Mouse (Mus musculus) kidney, adult 8-10 months (tissue): ENCODE measurements at regions not wholly inside any gene's neighbourhood (a gene's known extent, or its start where the extent isn't known, plus 50 kb on each side); places are given as distances from the start of the nearest gene placed in this dataset.
A peak's percentile ranks its signal among the peaks of the same experiment; 100 is the strongest.

Experiments used
- DNase-seq, 2 experiments: peaks; one replicate each; pipeline ENCODE4 v3.0.0; 2022

DNA sequence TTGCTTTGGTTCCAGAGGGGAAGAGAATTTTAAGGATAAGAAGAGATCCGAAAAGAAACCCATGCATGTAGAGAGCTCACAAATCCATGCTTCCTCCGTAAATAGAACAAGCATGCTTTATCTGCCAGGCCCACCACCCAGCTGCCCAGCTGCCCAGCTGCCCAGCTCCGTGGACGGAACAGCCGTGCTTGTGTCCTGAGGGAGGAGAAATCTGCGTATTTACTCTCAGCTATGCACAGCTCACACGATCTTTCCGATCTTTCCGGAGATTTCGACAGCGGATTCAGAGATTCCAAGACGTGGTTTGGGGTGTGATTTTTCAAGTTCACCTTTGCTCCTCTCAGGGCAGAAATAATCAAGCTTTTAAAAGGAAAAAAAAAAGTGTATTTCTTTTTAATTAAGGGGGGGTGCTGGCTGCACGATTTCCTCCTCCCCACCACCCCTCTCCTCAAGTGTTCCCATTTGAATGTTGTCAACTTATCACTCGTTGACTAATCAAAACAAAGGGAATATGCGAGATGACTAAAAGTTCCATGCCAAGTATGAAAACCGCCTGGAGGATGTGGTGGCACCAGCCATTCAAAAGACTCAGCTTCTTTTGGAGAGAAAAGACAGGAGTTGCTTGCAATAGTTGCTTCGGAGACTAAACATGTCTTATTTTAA is 2293.2 kb upstream of the Gm7489 start:
- DNase-seq, result no peak

DNA sequence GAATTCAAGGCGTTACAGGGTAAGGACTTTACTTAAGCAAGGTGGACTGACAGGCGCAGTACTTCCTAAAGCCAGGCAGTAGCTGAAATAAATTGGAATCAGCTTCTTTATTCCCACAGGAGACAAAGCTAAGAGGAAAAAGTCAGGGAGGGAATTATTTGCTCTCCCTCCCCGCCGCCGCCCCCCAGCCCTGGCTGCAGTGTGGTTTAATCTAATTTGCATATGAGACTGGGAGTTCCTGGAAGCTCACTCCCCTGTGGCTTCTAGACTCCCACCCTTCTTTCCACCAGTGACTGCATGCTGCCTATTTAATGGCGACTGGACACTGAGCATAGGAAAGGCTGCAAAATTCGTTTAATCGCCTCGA is 2292.7 kb upstream of the Gm7489 start:
- no peak for DNase-seq

DNA sequence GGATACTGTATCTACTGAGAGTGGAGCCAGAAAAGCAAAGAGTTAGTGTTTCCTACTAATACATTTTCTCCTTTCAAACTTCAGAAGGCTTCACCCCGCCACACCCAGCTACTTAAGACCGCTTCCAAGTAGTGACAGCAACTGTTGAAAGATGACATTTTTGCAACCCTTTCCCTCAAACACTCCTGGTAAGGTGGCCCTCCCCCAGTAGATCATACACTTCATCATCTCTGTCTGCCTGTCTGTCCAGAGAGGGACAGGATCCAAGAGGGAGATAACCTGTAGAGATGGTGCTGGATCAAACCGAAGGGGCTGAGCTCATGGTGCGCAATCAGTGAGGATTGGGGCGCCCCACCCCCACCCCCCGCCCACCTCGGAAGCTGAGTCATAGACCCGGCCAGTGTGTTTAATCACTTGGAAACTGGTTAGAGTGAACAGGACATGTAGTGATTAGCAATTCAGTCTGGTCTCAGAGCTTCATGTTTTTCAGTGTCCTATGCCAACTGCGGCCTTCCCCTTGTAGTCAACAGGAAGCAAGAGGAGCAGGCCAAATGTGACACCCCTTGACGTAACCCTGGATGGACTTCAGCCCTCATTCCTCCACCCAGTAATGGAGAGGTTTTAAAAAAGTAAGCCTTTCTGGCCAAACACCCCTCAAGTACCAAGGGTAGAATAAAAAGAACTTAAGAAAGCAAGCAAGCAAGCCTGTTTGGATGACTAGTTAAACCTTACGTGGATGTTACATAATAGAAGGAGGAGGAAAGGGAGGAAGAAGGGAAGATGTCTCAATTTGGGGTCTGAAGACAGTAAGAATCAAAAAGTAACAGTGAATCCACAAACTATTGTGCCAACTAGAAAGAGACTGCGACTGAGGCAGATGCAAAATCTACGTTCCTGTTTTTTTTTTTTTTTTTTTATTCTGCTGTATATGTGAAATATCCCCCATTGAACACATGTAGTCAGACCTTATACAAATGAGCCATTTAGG is 2291.9 kb upstream of the Gm7489 start:
- no peak for DNase-seq

DNA sequence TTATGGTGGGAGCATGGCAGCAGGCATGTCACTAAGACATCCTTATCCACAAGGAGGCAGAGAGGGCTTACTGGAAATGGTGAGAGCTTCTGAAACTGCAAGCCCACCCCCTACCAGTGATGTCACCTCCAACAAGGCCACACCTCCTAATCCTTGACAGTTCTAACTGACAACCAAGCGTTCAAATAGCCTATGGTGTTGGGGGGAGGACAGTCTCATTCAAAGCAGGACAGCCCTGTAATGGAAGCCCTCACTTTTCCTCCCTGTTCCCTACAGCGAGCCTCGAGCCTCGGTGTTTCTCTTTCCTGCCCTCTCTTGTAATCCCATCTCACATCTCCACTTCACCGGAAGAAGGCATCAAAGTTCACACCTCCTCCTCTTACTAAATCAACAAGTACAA is 2290.6 kb upstream of the Gm7489 start:
- DNase-seq, result no peak

DNA sequence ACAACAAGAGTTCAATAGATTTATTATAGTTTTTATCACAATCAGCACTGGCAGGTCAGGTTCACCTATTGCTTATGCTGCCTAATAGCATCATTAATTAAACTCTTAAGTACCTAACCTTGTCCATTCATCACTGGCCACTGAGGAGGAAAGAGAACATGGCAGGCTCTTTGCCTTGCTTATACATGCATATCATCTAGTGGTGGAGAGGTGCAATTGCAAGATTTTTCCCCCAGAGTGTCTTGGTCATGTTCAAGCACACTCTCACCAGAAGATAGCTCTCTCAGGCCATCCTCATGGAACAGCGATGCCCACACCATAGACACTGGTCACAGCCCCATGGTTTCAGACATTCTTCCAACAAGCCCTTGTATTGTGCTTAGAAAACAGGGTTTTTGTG is 2289.1 kb upstream of the Gm7489 start:
- peak in 1 of 2 experiments; percentile 8 for DNase-seq

DNA sequence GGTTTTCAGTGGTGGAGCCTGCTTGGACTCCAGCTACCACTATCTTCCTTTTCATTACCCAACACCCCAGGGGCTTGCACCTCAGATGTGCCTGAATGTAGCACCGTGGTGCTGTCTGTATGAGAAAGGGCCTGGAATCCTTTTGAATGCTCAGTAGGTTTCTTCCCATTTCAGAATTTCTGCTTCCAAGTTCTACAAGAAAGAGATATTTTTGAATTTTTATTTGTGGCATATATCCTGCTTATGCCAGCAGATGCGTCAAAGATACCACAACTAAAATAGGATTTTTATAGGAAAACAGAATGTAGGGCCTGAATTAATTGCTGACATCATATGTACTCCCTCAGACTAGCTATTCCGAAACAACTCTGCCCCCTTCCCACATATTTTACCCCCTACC is 2286.9 kb upstream of the Gm7489 start:
- DNase-seq, result no peak

DNA sequence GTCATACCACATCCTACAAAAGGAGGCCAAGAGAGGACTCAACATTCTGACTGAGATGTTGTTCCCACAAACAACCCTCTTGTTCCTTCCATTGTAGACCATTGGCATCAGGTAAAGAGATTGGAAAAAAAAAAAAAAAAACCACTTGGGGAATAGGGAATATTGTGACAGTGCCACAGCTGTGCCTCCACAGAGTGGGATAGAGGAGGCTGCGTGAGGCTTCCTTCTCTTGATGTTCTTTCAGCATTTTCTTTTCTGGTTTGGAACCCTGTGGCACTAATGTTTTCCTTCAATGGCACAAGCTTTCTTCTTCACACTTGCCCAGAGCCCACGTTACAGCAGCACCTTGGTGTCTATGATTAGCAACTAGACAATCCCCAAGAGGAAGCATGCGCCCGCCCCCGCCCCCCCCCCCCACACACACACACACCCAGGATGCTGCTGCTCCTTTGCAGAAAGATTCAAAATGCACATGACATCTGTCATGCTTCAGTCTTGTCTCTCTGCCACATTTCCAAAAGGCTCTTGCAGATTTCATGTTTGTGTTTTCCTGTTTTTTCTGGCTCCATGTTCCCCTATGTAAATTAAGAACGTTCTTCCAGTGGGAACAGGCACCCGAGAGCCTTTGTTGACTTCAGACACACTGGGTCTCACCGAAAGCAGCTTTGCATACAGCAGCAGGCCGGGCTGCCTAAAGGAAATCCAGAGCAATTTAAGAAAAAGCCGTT is 2283.4 kb upstream of the Gm7489 start:
- DNase-seq, result no peak

DNA sequence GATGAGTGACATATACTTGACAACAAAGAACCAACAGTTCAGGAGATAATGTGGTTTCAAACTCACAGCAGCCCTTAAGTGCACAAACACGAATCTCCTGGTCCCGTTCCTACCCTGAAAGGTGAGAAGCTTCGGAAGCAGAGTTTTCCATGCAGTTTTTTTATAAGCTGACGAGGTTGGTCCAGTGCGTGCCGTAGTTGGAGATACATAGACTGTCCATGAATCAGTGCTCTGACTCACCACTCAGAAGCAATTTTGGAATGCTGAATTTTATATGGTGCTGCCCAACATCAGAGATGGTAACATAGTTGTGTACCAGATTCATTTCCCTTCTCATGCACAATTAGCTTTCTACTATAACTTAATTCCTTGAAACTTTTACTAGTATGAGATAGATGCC is 2263.3 kb upstream of the Gm7489 start:
- no peak for DNase-seq

DNA sequence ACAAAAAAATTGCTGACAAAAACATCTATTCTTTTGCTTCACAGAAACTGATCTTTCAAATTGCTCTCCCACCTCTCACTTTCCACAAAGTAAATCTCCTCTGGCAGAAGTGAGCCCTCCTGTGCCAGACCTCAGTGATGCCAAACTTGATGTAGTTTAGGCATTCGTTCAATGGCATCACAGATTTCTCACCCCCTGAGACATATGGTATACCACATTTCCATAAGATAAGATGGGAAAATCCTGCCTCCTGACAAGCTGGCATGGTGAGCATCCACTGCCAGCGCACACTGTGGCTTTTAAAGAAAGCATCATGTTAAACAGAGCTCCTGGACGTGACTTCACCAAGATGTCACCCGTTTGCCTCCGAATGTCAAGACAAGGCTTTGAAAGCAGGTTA is 2257.2 kb upstream of the Gm7489 start:
- DNase-seq, result no peak

DNA sequence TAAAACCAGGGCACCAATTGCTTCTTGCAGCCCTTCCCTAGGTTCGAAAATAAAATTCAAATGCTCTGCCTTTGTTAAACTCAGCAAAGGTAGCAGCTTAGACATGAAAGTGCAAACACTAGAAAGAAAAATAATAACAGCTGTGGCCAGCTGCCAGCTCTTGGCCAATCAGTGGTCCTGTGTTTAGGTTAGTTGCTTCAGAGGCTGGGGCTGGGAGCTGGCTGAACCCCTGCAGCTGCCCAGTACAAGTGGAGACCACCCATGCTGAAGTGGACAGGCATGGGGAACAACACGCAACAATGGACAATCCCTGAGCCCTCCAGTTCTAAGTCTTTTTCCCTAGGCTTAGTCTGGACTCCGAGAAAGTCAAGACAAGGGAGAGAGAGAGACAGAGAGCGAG is 2256.2 kb upstream of the Gm7489 start:
- no peak for DNase-seq

DNA sequence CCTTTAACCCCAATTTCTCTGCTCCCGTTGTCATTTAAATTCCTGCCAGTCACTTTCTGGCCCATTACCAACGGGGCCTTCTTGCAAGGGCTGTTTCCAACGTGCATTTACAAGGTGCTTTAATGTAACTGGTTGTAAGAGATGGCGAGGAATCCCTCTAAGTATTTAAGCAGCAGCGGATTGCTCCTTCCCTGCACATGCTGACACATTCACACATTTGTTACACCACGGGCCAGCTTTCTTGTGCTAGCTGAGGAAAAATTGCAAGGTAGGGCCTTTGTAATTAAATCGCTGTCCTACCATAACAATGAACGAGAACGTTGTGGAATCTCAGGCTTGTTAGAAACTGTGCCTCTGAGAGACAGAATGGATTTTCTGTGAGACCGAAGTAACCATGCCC is 2252.8 kb upstream of the Gm7489 start:
- DNase-seq, result no peak

DNA sequence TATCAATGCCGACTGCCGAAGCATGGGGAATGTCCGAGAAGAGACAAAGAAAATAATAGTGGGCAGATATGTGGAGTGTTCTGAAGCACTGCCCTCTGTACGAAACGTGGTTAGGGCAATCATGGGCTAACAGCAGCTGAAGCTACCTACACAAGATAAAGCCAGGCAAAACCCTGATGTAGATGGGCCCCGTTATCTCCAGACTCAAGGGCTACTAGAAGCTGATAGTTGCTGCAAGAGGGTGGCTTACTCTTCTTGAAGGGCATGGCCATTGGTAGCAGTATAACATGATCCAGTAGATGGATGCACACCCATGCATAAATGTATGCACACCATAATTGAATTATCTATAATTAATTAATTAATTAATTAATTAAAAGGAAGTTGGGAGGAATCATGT is 2251.6 kb upstream of the Gm7489 start:
- DNase-seq, result no peak

DNA sequence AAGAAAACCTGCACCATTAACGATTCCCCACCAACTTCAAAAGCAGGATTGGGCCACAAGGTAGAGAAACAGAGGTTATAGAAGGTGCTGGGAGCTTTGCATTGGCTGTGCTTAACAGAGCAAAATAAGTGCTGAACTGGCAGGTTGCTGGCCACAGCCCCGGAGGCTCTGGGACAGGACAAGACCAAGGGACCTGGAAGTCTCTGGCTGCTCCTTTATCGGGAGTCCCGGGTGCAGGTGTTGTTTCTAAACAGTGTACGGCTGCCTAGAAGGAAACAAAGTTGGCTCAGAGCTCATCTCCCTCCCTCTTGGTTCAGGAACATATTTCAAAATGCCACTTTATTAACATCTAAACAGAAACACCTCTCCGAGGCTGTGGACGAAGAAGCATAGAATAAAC is 2250.0 kb upstream of the Gm7489 start:
- DNase-seq, result no peak

DNA sequence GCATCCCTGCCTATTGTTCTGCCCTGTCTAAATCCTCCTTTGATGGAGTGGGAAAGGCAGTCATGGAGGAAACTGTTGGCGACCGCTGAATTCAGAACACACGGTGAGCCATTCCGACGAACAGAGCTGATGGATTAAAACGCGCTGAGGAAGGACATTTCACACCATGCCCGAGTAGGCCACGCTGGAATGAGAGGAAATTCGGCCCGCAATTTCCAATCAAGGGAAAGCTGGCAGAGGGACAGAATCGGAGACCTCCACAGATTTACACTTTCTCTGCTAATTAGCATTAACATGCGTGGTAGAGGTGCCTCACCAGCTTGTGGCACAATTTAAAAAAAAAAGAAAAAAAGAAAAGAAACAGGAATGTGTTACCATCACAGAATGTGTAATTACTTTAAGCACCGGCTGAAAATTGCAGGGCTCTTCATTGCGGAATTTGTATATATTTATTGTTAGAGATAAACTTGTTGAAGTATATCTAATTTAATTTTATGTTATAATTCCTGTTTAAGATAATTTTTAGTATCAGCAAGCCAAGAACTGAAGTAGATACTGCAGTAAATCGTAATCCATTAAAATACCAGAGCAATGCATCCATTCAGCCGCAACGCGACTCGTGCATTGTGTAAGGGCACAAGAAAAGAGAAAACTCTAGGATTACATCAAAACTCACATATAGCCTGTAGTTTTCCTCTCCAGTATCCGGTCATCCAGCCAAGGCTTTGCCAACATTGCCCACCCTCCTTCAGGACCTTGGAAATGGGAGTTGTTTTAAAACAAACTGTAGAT is 2249.4 kb upstream of the Gm7489 start:
- DNase-seq, result no peak

DNA sequence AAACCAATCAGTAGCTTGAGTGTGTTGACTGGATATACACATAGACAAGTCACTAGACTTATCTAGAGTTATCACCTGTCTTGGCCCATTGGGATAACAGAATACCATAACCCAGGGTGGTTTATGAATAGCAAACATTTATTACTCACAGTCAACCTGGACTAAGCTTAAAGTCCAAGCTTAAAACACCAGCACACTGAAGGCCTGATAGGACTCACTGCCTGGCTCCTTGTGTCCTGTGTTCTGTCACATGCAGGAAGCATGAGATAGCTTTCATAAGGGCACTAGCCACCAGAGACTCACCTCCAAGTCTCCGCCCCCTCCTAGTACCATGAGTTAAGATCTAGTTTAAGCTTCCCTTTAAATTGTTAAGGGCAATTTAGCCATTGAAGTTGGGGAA is 2247.1 kb upstream of the Gm7489 start:
- no peak for DNase-seq

DNA sequence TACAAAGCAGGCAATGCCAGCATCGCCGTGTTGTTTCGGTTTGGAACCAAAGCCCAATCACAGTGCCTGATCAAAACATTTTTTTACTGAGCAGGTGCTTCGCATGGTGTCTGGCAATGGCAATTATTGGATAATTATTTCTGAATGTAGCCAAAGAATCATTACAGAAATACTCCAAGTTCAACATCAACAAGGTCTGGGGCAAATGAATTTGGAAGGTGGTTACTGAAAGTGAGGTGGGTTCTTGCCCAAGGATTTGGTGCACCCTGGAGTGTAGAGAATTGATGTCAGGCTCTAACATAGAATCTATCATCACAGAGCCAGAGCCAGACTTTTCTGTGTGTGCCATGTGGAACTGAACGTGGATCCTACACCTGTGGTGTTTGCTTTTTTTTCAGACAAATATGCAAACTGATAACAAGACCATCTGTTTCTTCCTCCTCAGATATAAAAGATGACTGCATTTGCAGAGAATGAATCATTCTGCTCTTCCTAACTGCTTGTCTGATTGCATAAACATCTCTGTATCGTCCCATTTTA is 2240.9 kb upstream of the Gm7489 start:
- DNase-seq, result no peak

DNA sequence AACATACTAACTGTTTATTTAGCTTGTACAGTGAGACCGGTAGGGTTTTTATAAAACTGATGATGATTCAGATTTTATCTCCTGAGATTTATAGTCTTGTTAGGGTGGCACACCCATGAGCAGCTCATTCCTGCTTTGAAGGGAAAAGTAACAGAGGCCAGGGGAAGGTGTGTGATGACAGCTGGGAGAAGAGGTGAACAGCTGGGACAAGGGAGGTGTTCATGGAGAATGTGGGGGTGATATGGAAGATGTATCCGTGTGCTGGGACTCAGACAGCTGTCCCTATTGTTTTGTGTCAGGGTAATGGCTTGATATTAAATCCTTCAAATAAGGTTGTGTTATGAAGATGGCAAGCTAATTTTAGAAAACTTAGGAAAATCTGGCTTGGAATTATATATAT is 2238.4 kb upstream of the Gm7489 start:
- no peak for DNase-seq

DNA sequence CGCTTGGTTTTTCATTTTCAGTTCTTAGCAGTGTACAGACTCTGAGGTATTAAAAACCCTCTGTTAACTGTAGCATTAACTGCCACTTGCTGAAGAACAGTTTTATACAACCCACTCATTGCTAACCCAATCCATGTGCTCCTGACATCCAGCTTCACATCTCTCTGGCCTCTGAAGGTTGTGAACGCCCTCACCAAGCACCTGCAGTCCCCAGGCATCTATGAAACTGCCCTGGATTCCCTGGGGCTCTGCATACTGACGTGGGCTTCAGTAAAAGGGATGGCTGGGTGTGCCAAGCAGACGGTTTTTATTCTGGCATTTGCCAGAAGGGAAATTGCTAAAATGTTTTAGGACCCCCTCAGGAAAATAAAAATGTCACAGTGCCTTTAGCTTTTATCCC is 2232.2 kb upstream of the Gm7489 start:
- DNase-seq, result no peak

DNA sequence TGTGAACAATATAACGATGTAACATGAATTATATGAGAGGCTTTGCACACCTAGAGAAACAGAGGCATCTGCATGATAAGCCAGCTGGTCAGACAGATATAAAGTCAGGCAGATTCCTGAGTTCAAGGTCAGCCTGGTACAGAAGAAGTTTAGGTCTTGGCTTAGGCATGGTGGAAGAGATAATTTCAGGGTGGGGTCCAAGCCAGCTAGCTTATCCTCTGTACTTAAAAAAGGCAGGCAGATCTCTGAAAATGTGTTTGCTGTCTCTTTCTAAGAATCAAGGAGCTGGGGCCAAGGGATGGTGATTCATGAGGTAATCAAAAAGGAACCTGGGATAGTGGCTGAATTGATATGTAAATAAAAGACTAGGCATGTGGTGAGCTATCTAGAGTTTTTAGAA is 2227.1 kb upstream of the Gm7489 start:
- DNase-seq, result no peak

DNA sequence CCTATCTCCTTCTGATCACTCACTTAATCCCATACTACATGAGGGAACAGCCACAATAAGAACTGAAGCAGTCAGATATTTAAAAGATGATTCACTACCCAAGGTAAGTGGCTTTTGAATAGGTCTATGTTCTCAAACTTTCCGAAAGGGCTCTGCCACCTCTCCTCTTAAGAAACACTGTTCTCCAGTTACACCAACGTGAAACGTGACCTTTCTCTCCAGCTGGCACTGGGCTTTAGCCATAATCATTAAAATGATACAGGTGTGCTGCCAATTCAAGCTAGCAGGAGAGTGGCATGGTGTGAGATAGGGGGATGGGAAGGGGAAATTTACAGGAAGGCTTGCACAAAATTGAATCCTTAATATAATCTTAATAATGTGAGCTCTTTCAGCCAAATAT is 2216.4 kb upstream of the Gm7489 start:
- no peak for DNase-seq

DNA sequence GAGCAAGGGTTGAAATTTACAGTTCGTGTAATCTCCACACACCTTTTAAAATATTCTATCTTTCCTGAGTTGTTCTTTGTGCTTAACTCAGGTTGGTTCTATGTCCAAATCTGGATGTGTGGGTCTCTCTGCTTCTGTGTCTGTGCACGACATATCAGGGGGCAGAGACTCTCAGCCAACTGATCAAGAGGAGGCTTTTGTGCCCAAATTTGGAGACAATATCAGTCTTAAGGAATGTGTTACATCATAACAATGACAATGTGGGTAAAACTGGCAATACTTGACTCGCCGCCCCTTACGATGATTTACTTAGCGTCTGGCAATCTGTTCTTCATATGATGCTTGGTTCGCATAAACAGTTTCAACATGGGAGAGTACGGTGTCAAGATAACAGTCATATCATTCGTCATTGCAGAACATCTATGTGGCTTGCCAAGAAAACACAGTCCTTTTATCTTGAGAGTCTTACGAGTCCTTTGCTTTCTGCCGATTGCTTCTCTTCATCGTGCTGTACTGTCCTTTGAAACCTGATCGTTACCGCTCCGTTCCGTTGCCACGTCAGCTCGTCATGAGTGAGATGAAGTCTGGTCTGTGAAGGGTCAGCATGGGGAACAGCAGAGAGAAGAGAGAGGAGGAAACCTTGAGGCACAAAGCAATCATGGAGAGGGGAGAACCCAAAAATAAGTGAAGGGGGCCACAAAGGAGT is 2212.9 kb upstream of the Gm7489 start:
- DNase-seq, result no peak

DNA sequence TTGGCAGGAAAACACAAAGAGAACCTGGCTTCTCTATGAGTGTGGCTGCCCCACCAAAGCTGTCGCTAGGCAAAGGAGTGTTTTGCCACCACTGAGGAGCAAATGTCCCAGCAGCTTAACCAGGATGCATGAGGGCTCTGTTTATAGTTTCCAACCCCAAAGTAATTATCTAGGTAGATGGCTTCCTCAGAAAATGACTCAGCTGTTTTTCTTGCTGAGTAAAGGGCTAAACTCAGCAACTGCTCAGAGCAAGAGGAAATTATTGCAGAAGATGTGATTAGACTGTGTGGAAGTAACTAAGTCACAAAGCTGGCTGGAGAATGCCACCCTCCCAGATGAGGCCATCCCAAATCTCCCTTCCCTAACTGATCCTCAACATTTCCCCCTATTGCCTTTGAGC is 2211.2 kb upstream of the Gm7489 start:
- no peak for DNase-seq
